Mouse (Mus musculus) gonadal fat pad, adult 2 months (tissue): ENCODE results near the gene Snx14. TPM values are rescaled to one million over a fixed set of nuclear protein-coding genes. Genes with fewer than 3 reads are reported as not detected.
"Not testable (repeated sequence)": the region's sequence is repeated elsewhere in the genome, so short reads cannot be mapped to it uniquely, and the experiment has no call there.

ENCODE experiments used
- DNase-seq: peaks from one replicate; pipeline ENCODE4 v3.0.0-alpha.2; 2012; ENCODE audit warnings: low read depth
- polyA plus RNA-seq: library from polyadenylated mRNA; depleted of rRNA; stranded (reverse); fragments of >200 nt; gene quantifications from 2 replicates; pipeline ENCODE4 v1.2.3, GENCODE M21; 2012; rRNA removed

Gene Snx14
- 16.7 and 19.5 TPM in 2 replicates for polyA plus RNA-seq

DNA sequence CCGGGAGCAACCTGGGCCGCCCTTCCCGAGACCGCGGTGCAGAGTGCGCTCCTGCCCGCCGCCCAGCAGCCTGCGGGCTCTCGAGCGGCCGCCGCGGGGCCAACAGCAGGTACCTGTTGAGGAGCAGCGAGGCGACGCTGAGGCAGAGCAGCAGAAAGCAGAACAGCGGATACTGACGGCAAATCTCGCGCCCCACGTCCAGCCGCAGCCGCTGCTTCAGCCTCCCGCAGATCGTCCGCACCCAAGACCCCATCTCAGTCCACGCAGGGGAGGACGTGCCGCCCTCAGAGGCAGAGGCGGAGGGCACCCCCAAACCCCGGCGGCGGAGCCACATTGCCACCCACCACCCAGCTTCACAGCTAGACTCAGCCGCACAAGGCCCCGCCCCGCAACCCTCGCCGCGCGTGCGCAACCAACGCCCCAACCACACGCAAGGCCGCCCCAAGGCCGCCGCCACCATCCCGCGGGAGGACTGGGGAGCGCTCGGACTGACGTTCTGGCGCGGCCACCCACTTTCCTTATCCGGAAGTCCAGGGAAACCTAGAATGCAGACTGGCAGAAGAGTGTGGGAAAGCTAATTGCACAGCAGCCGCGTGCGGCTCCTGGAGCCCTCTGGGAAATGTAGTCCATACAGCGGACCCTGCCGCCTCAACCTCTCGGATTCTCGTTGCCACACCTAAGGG, at the start of gene Snx14:
Snx14 (minus strand) TSS at position 404 of the 683 bp plus-strand sequence.
- peak; percentile 66 for DNase-seq

DNA sequence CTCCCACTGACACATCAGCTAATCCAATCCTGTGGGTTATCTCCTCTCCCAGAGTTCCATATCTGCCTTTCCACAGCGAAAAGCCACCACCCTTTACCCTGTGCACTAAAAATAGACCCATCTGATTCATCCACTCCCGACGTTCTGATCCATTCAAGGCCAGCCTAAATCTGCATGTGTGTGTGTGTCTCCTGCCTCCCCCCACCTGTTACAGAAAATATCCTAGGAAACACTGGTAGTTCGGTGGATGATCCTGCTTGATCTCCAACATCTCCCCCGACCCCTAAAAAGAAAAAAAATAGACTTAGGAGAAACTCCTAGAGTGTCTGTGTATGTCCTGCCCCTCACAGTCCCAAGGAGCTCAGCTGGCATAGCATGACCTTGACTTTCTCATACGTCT, 45.8 kb upstream of the Snx14 start:
- DNase-seq, result no peak

DNA sequence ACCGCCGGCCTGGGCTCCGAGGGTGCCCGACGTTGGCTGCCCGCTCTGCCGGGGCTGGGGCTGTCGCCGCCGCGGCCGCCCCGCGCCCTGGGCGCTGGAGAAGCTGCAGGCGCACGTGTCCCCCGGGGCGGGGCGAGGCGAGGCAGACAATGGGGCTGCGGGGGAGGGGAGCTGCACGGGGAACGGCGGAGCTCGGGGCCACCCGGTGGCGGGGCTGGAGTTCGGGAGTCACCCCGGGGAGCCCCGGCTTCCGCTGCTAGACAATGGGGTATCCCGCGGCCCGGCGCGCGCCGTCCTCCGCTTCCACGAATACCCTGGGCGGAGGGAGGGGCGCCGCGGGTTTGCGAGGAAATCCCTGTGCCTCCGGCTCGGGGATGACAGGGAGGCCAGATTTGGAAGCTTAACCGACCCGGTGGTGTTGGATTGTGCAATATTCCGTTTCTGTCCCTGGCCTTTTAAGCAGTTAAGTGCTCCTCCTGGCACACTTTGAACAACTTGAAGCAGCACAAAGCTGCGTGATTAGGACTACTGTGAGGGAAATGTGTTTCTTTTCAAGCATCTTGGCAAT, 44.2 kb upstream of the Snx14 start:
- DNase-seq, result peak; percentile 44

GRCm38 (mm10) chr9:88482230-88482828, 43.6 kb upstream of the Snx14 start, which contains the start of gene Syncrip:
TSS of gene Syncrip (minus strand) at chr9:88482574.
- DNase-seq, result peak; percentile 27

- no peak for DNase-seq
Measured at GRCm38 (mm10) chr9:88481791-88482160, 43.0 kb upstream of the Snx14 start.

- DNase-seq, result no peak
Measured at GRCm38 (mm10) chr9:88481061-88481790, 42.5 kb upstream of the Snx14 start.

DNA sequence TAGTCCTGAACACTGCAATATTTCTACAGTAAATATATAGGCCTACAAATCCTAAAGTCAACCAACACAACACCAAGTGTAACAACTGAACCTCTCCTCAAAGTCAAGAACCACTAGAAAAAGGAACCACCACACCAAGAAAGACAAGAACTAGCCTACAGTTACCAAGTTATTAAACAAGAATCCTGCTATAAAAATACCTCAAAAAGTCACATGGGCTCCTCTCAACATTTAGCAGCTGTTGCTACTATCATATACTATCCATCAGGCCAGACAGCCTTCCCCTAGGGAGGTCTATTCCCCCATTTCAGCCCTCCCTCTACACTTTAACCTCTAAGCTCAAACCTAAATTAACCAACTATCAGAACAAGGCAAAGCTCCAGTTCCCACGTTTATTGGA, 41.4 kb upstream of the Snx14 start:
- DNase-seq, result no peak

DNA sequence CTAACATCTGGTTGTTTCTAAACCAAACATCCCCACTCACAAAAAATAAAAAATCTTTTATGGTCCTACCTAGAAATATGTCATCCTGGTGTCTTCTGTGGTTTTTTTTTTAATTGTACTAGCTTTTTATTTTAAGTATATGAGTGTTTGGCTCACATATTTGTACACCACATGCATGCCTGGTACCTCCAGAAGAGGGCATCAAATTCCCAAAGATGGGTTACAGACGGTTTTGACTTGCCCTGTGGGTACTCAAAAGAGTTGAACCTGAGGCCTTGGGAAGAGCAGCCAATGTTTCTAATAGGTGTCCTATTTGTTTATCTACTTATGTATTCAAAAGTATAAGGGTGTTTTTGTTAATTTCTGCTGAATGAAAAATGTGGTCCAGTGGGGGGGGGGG, 37.4 kb upstream of the Snx14 start:
- DNase-seq, result no peak

- not testable (repeated sequence) for DNase-seq
Measured at GRCm38 (mm10) chr9:88461017-88461416, 22.3 kb upstream of the Snx14 start.

- no peak for DNase-seq
Measured at GRCm38 (mm10) chr9:88439991-88440390, 1.2 kb upstream of the Snx14 start.

DNA sequence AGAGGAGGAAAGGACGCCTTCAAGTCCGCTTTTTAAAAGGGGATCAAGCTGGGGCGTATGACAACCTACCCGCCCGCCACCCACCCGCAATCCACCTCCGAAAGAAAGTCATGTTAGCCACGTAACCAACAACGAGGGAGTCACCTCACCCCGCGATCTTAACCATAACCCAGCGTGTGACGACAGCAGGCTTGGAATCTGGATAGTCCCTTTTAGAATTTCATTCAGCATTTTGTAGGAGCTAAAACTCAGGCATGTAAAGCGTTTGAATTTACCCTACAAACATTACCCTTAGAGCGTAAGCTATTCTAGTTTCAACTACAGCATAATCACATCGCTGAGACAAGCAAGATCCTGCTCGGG, 461 bp upstream of the Snx14 start:
- no peak for DNase-seq

DNA sequence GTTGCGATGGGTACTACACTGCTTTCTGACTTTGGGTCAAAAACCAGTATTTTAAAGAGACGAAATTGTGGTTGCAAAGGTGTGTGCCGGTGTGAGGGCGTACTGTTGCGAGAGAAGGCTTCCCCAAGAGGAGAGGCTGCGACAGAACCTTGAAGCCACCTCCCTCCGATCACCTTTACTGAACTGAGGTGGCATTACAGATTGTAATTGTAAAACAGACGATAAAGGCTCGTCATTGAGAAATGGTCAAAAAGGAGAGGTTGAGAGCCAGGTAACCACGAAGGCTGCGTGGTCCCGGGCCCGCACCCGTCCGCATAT, 562 bp downstream of the Snx14 start:
- no peak for DNase-seq

- no peak for DNase-seq
Measured at GRCm38 (mm10) chr9:88437342-88438236, 1.2 kb downstream of the Snx14 start.

DNA sequence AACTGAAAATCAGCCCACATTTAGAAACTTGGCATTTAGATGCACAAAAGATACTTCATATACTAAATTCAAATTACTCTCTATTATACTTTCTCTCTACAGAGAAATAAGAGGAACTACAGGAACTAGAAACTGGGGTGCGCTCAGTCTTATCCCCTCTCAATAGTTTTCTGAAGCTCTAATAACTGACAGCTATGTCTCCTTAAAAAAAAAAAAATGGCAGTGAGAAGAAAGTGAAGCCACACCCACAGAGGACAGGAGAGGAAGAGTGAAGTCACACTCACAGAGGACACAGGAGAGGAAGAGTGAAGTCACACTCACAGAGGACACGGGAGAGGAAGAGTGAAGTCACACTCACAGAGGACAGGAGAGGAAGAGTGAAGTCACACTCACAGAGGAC, 14.4 kb downstream of the Snx14 start:
- no peak for DNase-seq

GRCm38 (mm10) chr9:88422428-88422827, 16.3 kb downstream of the Snx14 start:
- no peak for DNase-seq

DNA sequence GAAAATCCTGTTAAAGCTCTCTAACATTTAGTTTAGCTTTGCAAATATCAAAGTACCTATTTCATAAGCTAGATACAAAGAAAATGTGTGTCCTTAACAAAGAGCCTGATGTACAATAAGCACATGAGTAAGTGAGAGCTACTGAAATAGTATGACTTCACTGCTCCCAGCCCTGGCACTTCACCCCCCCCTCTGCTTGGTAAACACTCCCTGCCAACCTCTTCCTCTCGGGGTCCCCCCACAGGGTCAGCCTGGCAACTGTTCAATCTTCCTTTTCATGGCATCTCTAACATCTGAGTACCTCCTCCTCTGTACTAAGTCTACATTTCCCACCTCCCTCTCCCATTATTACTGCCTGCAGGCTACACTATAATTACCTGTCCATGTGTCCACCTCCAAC, 22.0 kb downstream of the Snx14 start:
- no peak for DNase-seq

GRCm38 (mm10) chr9:88409978-88410377, 28.8 kb downstream of the Snx14 start:
- DNase-seq, result no peak

DNA sequence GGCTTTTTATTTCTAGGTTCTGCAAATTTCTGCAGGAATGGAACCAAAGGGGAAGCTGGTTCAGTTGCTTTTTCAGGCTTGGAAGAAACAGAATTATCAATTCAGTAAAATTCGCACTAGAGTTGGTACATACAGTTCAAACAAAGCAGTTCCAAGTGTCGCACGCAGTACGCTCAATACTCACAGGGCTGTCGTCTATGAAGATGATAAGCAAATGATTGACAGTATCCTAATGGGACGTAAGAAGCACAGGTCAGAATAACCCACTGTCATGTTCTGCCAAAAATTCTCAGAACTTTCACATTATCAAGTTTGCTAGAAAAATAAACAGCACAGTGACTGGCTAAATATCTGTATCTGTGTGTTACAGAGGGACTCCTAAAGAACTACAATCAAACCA, 34.2 kb downstream of the Snx14 start:
- DNase-seq, result no peak

DNA sequence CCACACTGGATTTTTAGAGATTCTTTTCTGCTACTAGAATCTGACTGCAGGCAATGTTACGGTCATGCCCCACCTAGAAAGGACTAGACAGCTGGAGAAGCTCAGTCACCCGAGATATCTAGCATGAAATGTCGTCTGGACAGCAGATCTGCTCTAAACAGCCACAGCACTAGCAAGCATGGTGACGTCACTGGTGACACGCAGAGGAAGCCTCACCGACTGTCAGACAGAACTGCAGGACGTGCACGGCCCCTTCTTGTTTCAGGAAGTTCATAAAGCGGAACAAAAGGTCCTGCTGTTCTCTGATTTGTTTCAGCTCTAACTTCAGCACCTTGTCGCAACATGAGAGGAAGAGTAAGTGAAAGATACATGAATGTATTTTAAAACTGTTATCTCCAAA, 34.7 kb downstream of the Snx14 start:
- no peak for DNase-seq

- no peak for DNase-seq
Measured at GRCm38 (mm10) chr9:88398461-88398860, 40.3 kb downstream of the Snx14 start.

DNA sequence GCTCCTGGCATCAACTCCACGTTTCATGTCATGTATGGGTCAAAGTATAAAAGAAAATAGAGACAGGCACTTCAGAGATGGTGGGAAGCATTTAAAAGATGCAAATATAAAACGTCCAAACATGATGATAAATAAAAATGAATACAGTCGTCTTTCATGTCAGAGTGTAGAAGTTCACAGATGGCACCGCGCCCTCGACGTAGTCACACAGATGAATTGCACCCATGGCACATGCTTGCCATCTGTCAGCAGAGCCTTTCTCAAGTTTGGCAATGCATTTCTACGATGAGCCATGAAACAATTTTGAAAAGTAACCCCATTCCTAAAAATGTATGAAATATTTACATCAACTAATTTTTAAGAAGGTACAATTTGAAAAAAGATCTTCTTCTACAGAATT, 43.9 kb downstream of the Snx14 start:
- no peak for DNase-seq

- DNase-seq, result no peak
Measured at GRCm38 (mm10) chr9:88388826-88389225, 49.9 kb downstream of the Snx14 start.
